Mouse (Mus musculus): ENCODE results near the gene Pemt.

Pemt gene

DNA sequence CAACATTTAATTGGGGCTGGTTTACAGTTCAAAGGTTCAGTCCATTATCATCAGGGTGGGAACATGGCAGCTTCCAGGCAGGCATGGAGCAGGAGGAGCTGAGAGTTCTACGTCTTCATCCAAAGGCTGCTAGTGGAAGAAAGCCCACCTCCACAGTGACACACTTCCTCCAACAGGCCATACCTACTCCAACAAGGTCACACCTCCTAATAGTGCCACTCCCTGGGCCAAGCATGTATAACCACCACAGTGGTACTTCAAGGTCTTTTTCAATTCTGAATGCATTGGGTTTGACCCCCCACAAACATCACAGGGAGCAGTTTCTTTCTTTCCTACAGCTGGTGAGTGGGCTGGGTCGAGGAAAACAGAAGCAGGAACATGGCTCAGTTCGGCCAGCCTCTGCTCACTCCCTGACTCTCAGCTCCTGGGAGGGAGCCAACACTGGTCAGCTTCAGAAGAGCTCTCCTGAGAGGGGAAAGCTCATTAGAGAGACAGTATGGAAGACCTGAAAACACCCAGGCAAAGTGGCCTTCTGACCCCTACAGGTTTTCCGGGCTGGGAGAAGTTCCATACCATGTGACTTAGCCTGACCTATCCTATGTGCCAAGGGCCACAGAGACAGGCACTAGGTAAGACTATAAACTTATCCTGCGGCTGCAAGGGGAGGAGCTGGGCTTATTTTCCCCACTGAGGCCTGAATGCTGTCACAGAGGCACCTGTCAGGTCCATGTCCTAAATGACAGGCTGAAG is 44.9 kb downstream of the Pemt start:
- no peak for DNase-seq (ENCODE audit: low spot score in 2 of 2)

DNA sequence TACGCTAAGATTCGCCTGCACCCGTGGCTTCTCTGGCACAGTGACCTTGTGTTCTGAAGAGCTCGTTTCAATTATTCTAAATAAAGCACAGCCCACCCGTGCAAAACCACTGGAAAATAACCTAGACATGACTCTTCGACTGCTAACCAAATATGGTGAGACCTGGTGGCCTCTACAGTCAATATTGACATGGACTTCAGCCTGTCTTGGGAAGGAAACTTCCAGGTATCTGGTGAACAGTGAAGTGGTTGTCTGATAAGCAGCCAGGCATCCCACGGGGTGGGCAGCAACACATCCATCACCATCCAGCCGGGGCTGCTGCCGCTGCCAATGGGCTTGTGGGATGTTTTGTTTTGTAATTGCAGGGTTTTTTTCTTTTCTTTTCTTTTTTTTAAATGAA is 52.0 kb downstream of the Pemt start:
- DNase-seq (ENCODE audit: low spot score in 2 of 2), result no peak

DNA sequence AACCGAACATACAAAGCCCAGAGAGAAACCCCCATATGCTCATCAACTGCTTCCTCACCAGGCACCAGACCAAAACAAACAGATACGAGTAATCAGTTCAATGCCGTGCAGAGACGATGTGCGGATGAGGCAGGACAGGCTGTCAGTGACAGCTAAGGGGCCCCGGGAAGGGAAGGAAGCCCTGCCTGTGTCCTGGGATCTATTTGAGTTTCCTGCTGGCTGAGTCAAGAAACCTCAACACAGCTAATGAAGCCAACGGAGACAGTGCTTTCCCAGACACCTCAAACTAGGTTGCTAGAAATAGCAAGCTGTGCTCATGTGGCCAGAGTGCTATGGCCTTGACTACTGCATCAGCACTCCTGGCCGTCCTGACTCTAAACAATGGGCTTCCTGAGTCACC is 54.9 kb downstream of the Pemt start:
- DNase-seq (ENCODE audit: low spot score in 2 of 2), result no peak

DNA sequence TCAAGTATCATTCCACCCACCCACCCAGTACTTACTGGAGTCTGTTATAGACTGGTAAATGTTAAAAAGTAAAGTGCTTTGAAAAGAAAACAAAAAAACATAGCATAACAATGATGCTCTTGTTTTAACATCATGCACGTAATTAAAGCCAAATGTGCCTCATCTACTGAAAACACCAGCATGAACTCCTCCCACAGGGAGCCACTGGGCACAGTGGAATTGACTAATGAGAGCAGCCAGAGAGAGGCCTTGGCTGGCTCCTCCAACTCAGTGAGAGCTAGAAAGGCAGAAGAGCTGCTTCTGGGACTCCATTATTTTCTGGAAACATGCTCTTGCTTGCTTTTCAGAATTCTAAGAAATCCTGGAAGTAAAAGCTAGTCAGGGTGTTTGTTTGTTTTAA is 56.9 kb downstream of the Pemt start:
- no peak for DNase-seq (ENCODE audit: low spot score in 2 of 2)

DNA sequence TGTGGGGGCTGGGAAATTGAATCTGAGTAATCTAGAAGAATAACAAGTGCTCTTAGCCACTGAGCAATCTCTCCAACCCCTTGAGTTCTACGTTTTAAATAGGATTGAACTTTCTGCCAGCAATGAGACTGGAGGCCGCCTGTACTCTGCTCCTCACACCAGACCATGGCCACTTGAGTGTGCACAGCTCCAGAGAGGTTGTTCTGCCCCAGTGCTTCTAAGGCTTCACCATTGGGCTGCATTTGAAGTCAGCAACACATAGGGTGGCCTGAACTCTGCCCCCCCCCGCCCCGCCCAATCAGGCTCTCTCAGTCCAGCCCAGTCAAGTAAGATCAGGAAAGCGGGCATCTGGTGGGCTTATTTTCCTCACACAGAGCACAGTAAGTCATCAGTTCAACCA is 68.5 kb downstream of the Pemt start:
- no peak for DNase-seq (ENCODE audit: low spot score in 2 of 2)

DNA sequence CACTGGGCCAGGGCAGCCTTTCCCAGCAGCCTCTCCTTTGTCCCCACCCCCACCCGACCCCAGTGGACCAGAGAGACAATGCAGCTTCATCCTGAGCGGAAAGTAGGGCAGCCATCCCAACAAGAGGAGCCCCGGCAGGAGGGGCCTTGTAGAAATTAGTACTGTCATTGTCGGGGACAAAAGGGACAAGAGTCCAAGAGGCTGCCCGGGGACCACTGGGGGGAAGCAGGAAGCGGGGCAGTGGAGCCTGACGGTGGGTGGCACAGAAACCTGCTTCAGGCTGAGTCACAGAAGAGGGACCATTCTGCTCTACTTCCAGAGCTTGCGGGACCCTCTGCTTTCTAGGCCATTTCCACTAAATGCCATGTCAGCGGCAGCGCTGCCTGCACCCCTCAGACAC is 71.0 kb downstream of the Pemt start:
- DNase-seq (ENCODE audit: low spot score in 2 of 2), result no peak

DNA sequence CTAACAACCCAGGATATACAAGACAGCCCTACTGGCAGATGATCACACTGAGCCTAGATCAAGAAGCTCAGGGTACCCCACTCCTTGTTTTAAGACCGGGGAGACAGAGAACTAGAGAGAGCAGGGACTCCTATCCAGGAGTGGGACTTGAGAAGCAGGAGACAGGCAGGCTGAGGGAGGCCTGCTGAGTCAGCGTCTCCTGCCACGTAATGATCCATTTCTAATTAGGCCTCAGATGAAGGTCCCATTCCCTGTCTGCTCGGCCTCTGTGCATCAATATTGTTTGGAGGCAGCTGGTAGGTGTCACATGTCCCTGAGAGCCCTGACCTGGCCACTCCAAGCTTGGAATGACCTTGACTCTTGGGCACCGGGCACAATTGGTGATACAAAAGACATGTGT is 72.9 kb downstream of the Pemt start:
- no peak for DNase-seq (ENCODE audit: low spot score in 2 of 2)

DNA sequence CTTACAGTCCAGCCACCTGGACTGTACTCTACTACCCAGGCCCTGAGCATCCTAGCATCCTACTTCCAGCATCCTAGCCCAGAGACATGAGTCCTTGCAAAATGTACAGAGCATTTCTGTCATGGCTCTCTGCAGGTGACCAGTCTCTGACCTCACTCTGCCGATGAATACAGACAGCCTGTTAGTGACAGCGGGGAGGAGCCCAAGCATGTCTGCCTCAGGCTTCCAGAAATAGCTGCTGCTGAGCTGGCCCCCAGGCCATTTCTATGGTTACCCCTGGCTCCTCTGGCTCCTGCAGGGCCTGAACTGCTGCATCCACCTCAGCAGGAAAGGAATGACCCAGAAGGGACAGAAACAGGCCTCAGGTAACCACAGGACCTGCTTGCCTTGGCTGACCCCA is 74.6 kb downstream of the Pemt start:
- DNase-seq (ENCODE audit: low spot score in 2 of 2), result no peak

DNA sequence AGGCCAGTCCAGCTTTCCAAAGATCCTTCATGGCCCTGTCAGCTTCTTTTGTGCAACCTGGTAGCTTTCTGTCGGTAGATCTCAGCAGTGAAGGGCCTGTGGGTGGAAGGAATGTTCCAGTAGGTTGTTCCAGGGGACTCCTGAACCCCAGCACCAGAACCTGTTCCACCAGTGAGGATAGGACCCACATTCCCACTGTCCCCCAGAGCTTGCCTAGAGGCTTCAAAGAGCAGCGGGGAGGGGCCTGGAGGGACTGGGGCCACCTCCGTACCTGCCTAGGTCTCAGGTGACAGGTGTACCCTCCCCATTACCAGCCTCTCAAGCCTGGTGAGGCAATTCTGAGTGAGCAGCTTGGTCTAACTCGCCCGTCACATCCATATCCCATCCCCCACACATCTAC is 75.5 kb downstream of the Pemt start:
- no peak for DNase-seq (ENCODE audit: low spot score in 2 of 2)

DNA sequence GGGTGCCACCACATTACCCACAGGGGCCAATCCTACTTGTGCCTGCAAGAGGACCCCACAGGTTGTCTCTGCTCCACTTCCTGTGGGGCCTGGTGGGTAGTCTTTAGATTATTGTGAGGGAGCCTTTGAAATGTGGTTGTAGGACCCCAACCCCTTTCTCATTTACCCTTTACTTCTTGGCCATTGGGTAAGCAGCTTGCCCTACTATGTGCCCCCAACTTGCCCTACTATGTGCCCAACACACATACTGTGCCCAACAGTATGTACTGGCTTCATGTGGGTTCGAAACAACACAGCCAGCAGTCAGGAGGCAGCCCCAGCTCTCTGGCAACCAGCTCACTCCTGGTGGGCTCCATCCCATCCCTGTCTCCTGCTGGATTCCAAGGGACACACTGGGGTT is 78.5 kb downstream of the Pemt start:
- no peak for DNase-seq (ENCODE audit: low spot score in 2 of 2)

DNA sequence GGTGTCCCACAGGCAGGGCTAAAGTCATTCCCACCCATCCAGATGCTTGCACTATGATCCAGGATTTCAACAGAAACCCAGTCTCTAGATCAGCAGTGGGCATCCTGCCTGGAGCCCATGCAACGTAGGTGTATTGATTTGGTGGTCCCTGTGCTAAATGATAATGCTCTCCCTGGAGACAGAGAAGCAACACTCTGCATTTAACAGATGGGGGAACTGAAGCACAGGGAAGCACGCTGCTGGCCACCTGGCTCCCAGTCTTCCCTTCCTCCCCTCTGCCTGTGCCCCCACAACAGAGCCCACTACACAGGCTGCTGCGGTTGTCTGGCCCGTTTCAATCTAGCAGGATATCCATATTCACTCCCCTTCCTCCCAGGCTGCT is 80.2 kb downstream of the Pemt start:
- DNase-seq (ENCODE audit: low spot score in 2 of 2), result no peak

DNA sequence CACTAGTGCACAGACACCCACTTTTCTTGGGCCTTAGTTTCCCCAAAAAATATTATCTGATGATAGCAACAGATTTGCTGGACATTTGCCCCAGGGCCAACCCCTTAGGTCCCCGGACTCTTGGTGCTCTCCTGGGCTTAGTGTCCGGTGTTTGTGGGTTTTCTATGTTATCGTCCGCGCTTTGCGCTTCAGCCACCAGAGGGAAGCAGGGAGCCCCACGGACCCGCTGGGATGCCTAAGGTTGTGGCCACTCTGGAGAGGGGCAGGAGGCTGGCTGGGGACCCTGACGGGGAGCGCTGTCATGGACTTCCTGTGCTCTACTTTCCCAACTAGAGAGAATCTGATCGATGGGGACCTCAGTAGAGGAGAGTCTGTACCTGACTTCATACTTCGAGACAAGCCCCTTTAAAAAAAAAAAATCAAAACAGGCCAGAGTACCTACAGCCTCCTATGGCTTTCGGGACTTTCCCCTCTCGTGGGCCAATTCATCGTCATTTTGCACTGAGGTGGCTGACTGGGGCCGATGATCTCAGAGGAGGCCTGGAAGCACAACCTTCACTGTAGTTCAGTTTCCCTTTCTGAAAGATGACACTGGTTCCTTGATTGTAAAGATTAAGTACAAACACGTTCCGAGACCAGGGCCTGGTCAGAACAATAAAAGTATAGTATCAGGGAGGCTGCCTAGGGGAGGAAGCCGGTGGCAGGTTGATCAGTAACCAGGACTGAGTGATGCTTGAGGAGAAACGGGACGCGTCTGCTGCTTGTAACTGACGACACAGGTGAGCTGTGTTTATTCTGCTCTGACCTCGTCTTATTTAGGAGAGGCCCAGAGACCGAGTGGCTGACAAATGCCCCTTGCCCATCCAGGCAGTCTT is 80.8 kb downstream of the Pemt start:
- DNase-seq (ENCODE audit: low spot score in 2 of 2), result peak; percentile 76 to 77

DNA sequence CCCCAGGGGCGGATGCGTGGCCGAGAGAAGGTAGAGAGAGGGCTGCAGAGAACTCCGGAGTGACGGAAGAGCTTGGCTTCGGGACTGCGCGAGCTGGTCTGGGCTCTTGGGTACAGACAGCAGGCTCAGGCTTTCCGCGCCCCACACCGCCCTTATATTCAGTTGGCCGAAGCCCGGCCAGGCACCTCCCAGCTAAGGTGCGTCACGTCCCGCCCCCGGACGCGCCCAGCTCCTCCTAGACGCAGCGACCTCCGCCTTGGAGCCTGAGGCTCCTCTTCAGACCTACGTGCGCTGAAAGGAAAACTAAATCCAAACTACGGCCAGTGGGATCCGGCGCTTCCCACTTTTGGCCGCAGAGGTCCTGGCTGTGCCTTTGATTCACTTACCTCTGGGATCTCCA is 81.5 kb downstream of the Pemt start, which contains the start of gene Rasd1:
Rasd1 (minus strand) TSS at position 127 of the 400 bp plus-strand sequence.
- peak in 1 of 2 experiments; percentile 58 for DNase-seq (ENCODE audit: low spot score in 2 of 2)

DNA sequence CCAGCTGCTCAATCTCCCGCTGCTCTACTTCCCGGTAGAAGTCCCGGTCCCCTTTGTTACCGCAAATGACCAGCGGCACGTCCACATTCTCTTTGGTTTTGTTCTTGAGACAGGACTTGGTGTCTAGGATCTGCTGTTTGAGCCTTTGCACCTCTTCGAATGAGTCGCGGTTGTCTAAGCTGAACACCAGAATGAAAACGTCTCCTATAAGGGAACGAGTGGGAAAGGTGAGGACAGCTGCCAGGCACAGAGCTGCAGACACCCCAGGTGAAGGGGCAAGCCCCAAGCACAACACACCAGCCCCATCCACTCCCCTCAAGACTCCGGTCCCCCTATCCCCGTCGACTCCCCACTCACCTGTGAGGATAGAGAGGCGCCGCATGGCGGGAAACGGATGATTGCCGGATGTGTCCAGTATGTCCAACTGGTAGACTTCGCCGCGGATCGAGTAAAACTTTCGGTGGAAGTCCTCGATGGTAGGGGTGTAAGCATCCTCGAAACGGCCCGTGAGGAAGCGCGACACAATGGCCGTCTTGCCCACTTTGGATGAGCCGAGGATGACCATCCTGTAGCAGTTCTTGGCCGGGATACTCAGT is 82.0 kb downstream of the Pemt start:
- DNase-seq (ENCODE audit: low spot score in 2 of 2), result no peak

DNA sequence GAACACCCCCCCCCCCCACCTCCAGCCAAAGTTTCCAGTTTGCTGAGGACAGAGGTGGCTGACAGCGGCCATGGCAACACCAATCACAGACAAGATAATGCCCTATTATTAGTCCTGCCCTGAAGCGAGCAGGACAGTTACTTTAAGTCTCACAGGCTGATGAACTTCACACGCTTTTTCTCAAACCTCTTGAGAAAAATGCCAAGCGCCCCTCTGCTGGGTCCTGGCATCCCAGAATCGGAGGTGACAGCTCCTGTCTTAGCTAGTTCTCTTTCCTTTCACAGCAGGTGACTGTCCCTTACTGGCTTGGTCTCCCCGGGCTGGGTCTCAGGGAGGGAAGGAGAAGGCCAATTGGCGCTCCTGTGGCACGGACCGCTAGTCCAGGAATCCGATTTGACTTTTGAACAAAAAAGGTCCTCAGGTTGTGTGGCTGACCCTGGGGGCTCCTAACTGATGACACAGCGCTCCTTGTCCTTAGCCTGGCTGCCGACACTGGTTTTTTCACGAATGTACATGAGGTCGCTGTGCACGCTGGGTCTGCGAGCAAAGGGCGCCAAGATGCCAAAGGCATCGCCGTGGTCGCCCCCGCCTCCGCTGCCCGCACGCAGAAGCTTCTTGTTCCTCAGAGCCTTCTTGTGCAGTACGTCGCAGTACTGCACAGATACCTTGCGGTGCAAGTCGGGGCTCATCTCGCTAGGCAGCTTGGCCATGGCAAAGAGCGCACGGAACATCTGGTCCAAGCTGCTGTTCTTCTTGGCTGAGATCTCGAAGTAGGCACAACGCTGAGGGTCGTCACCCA is 82.7 kb downstream of the Pemt start:
- DNase-seq (ENCODE audit: low spot score in 2 of 2), result no peak

DNA sequence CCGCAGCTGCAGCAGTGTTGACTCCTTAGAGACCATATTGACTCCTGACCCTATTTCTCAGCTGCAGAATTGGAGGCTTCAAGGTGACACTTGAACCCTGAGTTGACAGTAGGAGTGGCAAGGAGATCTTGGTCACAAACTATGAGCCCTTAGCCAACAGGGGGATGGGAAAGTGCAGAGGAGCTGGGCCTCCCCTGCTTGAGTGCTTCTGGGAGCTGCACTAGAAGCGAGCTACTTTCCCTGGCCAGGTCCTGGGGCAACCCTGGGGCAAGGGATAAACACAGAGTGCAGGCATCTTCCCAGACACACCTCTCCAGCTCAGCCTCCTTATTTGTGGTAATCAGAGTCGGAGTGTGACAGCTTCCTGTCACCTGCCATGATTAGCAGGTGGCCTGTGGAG is 83.7 kb downstream of the Pemt start:
- no peak for DNase-seq (ENCODE audit: low spot score in 2 of 2)

DNA sequence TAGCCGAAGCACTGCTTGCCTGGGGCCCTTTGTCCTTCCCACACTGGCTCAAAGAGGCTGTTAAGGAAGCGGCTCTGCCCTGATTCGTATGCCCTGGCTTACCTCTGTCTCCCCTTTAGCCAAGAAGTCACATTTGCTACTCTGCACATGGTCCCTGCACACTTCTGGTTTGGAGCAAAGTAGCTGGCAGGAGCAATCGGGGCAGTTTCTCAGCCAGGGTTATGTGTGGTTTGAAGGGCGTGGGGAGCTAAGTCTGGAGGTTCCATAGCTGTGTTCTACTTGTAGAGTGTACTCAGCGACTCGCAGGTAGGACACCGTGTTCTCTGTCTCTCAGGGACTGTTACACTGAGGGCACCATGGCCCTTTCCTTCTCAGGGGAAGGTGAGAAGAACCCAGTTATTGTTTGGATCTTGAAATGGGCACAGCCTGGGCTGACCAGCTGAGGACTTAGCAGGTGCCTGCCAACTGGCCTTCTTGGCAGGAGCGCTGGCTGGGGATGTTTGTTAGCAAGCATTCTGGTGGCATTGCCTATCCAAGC is 84.9 kb downstream of the Pemt start:
- no peak for DNase-seq (ENCODE audit: low spot score in 2 of 2)

DNA sequence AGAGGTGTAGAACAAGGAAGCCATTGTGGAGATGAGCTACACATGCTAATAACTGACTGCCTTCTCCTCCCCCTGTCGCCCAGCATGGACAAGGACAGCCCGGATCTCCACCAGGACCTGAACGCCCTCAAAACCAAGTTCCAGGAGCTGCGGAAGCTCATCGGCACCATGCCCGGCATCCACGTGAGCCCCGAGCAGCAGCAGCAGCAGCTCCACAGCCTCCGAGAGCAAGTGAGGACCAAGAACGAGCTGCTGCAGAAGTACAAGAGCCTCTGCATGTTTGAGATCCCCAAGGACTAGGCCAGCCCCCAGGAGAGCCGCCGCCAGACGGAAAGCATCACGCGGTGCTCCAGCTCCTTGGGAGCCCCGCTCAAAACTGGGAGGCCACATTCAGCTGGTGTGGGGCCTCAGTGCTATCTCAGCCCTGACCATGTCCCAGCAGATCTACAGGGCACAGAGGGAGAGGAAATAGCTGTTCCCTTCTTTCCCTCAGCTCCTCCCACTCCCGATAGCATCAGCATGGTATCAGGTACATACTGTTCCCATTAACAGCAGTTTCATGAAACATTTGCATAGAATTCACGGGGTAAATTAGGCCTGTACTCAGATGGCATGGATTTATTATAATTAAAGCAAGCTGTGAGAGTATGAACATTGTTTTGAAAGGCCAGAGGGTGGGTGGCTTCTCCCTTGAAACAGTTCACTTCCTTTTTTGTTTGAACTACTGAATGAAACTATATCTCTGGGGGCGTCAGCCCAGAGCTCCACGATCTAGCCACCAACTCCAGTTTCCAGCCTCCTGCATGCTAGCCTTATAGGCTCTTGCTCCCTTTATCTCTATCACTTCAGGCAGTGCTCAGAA is 85.6 kb downstream of the Pemt start:
- no peak for DNase-seq (ENCODE audit: low spot score in 2 of 2)

DNA sequence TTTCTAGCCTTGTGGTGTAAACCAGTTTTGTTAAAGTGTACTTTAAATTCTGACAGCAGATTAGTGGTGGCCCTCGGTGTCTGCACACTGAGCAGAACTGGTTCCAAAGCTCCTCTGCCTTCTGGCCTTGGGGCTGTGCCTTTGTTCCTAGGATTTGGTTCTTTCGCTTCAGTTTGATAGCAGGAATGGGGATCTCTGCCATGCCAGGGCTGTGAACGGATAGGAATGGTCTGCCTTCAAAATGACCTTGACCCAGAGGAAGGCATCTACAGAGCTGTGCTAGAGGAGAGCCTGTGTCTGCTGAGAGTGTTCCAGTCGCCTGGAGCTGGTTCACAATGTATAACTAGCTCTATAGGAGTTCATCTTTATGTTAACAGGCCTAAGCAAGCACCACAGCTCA is 86.8 kb downstream of the Pemt start:
- DNase-seq (ENCODE audit: low spot score in 2 of 2), result no peak

DNA sequence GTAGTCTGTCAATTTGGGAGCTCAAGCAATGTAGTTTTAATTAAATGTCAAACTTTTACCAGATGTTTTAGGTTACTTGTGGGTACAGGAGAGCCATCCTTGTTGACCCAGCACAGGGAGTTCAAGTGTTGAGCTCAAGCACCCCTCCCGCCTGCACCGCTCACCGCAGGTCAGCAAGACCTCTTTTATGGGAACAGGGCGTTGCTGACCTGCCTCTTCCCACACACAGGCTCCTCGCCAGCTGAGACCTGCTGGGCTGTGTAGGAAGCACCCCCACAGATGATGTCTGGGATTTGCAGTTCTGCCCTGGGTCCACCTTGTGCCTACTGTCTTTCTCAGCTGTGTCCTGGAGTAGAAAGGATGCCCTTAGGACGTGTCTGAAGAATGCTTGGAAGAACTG is 89.5 kb downstream of the Pemt start:
- DNase-seq (ENCODE audit: low spot score in 2 of 2), result no peak

DNA sequence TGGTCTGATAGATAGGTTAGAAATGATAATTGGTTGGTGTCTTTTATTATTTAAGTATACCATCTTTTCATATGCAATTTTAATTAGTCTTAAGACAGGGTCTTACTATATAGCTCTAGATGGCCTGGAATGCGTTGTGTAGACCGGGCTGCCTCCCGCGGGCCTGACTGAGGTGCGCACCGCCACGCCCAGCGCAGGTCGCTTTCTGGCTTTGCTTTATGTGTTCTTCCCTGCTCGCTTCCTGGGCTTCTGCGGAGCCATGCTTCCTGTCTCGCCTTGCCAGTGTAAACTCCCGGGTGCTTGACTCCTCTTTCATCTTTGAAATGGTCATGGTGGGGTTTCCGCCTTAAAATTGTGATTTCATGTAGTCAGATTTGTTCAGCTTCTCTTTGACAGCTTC is 93.4 kb downstream of the Pemt start:
- no peak for DNase-seq (ENCODE audit: low spot score in 2 of 2)

All from frontal cortex, postnatal 25 days (tissue).